Mouse (Mus musculus): ENCODE data around the gene Sardh.

- no peak for TF ChIP-seq CTCF (conservative IDR thresholded peaks at IDR 0.05; ENCODE audit: low read length)
- no peak for TF ChIP-seq POU5F1 (IDR thresholded peaks at IDR 0.05; ENCODE audit: borderline replicate concordance, low read length)
- no peak for TF ChIP-seq NANOG (IDR thresholded peaks at IDR 0.05; ENCODE audit: borderline replicate concordance, low read length)
These were observed at the start of gene Sardh for GRCm38 (mm10) chr2:27248211-27248610.

Measured in E14TG2a.4 (cell line).